Mouse (Mus musculus) stomach, postnatal 0 days (tissue): ENCODE measurements around the gene Atat1.

Experiments
- CTCF ChIP-seq: IDR thresholded peaks from 2 replicates; pipeline ENCODE4 v1.5.1; 2016; ENCODE audit warnings: antibody characterized with exemption, low read depth, mild to moderate bottlenecking, moderate library complexity
- EP300 ChIP-seq: optimal IDR thresholded peaks from 2 replicates; pipeline ENCODE3; 2016; ENCODE audit warnings: antibody characterized with exemption

GRCm38 (mm10) chr17:35916297-35917142 is 6.6 kb upstream of the Atat1 start, which contains the start of the genes Mrps18b and Ppp1r10:
- peak; percentile 81 for TF ChIP-seq CTCF
- TF ChIP-seq EP300: peak; percentile 90
